In genomic region chr13:37742248-37742647, GRCm38 (mm10) we compare ENCODE assay signal across 18 mouse cellular contexts. TPM values are rescaled to one million over a fixed set of nuclear protein-coding genes. Genes with fewer than 3 reads are reported as not detected.
A peak's percentile ranks its signal among the peaks of the same experiment; 100 is the strongest.
DNase-seq lines count a peak whose midpoint lies in the region; ATAC-seq and TF ChIP-seq lines count a peak whose summit lies in the region.
"Had no signal": no experiment of that assay in that cellular context is flagged by ENCODE, and none has a peak within 500 bp of the region (broad histone marks: within the 10 kb centered on the region; RNA-seq: fewer than 3 reads in every experiment).

No protein-coding gene starts in this region.

- H3K4me1 ChIP-seq in bone marrow macrophage, adult 2 months (ENCODE audit: control insufficient read depth, insufficient read depth, low read length) = peaks cover 29% of the 10 kb centered on the region
- H3K4me1 ChIP-seq: embryonic facial prominence, embryonic 10.5 days; forebrain, embryonic 13.5 days; forebrain, embryonic 15.5 days had no signal

- DNase-seq in urinary bladder, adult 2 months (ENCODE audit: low spot score) = no peak
- DNase-seq in cerebellum, postnatal 36 days = no peak
- DNase-seq: adrenal gland, adult 2 months; adrenal gland, postnatal 10 days; adrenal gland, postnatal 25 days; cerebellum, adult 11-12 months; cerebellum, adult 2 months; cerebellum, adult 9-10 months; cerebellum, postnatal 10 days; cerebellum, postnatal 25 days; forebrain, postnatal 0 days had no signal

- no peak for TF ChIP-seq CTCF in bone marrow macrophage, adult 2 months (IDR thresholded peaks at IDR 0.05; ENCODE audit: low read depth, low read length)

- H3K4me3 ChIP-seq in bone marrow macrophage, adult 2 months (ENCODE audit: insufficient read depth, low read length) = no peak overlapping the region
- H3K4me3 ChIP-seq: embryonic facial prominence, embryonic 10.5 days; embryonic facial prominence, embryonic 12.5 days; forebrain, embryonic 13.5 days; forebrain, embryonic 15.5 days had no signal

- ATAC-seq in granulocyte monocyte progenitor cell, adult 5-6 weeks (replicated peaks; ENCODE audit: poor library complexity, severe bottlenecking) = peak; percentile 74
- ATAC-seq in megakaryocyte progenitor cell, adult 5-6 weeks (replicated peaks; ENCODE audit: poor library complexity) = peak; percentile 37; the same call in 1 of the 2 replicates
- ATAC-seq: forebrain, embryonic 13.5 days; forebrain, embryonic 15.5 days; forebrain, postnatal 0 days had no signal

- no peak for TF ChIP-seq POLR2A in bone marrow macrophage, adult 2 months (IDR thresholded peaks at IDR 0.05; ENCODE audit: borderline replicate concordance, low read depth, low read length)

- H3K27ac ChIP-seq in bone marrow macrophage, adult 2 months (ENCODE audit: insufficient read depth, low read depth, low read length) = peak overlapping the region; percentile 68
- H3K27ac ChIP-seq: embryonic facial prominence, embryonic 10.5 days; embryonic facial prominence, embryonic 12.5 days; forebrain, embryonic 13.5 days; forebrain, embryonic 15.5 days had no signal

RNA-seq across cellular contexts. Expression of gene Rreb1, which starts 36.0 kb away (rescaled TPM):
- polyA plus RNA-seq in bone marrow macrophage, adult 2 months (2012; ENCODE audit: insufficient read depth, insufficient read length, missing spikeins) = 49.3 and 57.2 TPM in 2 replicates
- total RNA-seq in granulocyte monocyte progenitor cell, adult 5-6 weeks (2014; fragmentation: Nextera tagmentation) = 70.6 and 91.9 TPM in 2 replicates
- total RNA-seq in granulocyte monocyte progenitor cell, adult 5-6 weeks (2017) = 25.2 and 30.9 TPM in 2 replicates
- total RNA-seq in megakaryocyte progenitor cell, adult 5-6 weeks (2015) = 58.0 and 62.9 TPM in 2 replicates
- total RNA-seq in megakaryocyte progenitor cell, adult 5-6 weeks (2017) = 14.7 and 19.4 TPM in 2 replicates
- 11.9 and 19.0 TPM in 2 replicates for polyA plus RNA-seq in urinary bladder, adult 2 months (2012; rRNA removed)
